Mouse (Mus musculus) liver, postnatal 0 days (tissue): Measurements from ENCODE around the gene Apbb1. TPM values are rescaled to one million over a fixed set of nuclear protein-coding genes. Genes with fewer than 3 reads are reported as not detected.

Experiments
- ATAC-seq: fragments of 200-750 bp; cut with Nextera tagmentation; 2 replicates; pipeline ENCODE4 v1.8.0; 2017; ENCODE audit warnings: mild to moderate bottlenecking, moderate library complexity
- DNase-seq: peaks from one replicate; pipeline ENCODE4 v3.0.0-alpha.2; 2016
- H3K27ac ChIP-seq: fragments of 300-500 bp; sonication (generic); 2 replicates; pipeline ENCODE4 v1.5.1; 2014; ENCODE audit warnings: antibody characterized with exemption, moderate library complexity, mild to moderate bottlenecking, low read depth
- H3K27me3 ChIP-seq: fragments of 300-500 bp; sonication (generic); 2 replicates; pipeline ENCODE4 v1.6.1; 2014; ENCODE audit warnings: low read length, control low read depth, mixed read lengths; ENCODE audit not compliant: insufficient read depth
- H3K36me3 ChIP-seq: fragments of 300-500 bp; sonication (generic); replicated peaks from 2 replicates; pipeline ENCODE4 v1.6.1; 2014; ENCODE audit warnings: mild to moderate bottlenecking, control low read depth, low read length, moderate library complexity, mixed read lengths; ENCODE audit not compliant: insufficient read depth
- H3K4me1 ChIP-seq: fragments of 300-500 bp; sonication (generic); 2 replicates; pipeline ENCODE4 v1.6.1; 2014; ENCODE audit warnings: antibody characterized with exemption, mild to moderate bottlenecking, control low read depth; ENCODE audit not compliant: insufficient read depth
- H3K4me2 ChIP-seq: fragments of 300-500 bp; sonication (generic); 2 replicates; pipeline ENCODE4 v1.6.1; 2014; ENCODE audit warnings: low read depth, mild to moderate bottlenecking, low read length, moderate library complexity, mixed read lengths
- H3K4me3 ChIP-seq: fragments of 300-500 bp; sonication (generic); 2 replicates; pipeline ENCODE4 v1.5.1; 2014; ENCODE audit warnings: low read depth, low read length
- H3K9ac ChIP-seq: fragments of 300-500 bp; sonication (generic); replicated peaks from 2 replicates; pipeline ENCODE4 v1.6.1; 2014; ENCODE audit warnings: mild to moderate bottlenecking, moderate library complexity
- H3K9me3 ChIP-seq: fragments of 300-500 bp; sonication (generic); 2 replicates; pipeline ENCODE4 v1.6.1; 2016; ENCODE audit warnings: mild to moderate bottlenecking, control low read depth, low read length, mixed read lengths
- CTCF ChIP-seq: sonication (generic); IDR thresholded peaks from 2 replicates; pipeline ENCODE4 v1.5.1; 2016; ENCODE audit warnings: antibody characterized with exemption, low read depth
- EP300 ChIP-seq: IDR thresholded peaks from 2 replicates; pipeline ENCODE4 v1.6.1; 2016; ENCODE audit warnings: antibody characterized with exemption, low read depth, mild to moderate bottlenecking
- WGBS: fragments of 180-500 bp; shearing (Covaris S2); extraction: QIAGEN DNeasy Blood & Tissue Kit; methylation state at CpG from one replicate; pipeline ENCODE4 v1.1.7; 2014; ENCODE audit not compliant: insufficient replicate concordance; 5-methylcytosine and 5-hydroxymethylcytosine counted together
- polyA plus RNA-seq: library from polyadenylated mRNA; unstranded; fragments of >200 nt; fragmentation: Nextera tagmentation; extraction: Ambion mirVana; gene quantifications from 2 replicates; pipeline ENCODE4 v1.2.1, GENCODE M21; 2015

The Apbb1 gene
- polyA plus RNA-seq, 1 experiment from 2014 or later: 0.92 TPM

GRCm38 (mm10) chr7:105602860-105603623 is 21.6 kb upstream of the Apbb1 start:
- Histone ChIP-seq H3K4me3 (no peak overlapping the region), H3K27me3 (no peaks in the 10 kb centered on the region), H3K36me3 (no peaks in the 10 kb centered on the region), H3K27ac (peak overlapping the region; percentile 66), H3K9ac (no peak overlapping the region), H3K9me3 (no peaks in the 10 kb centered on the region), H3K4me2 (no peak overlapping the region), H3K4me1 (no peaks in the 10 kb centered on the region)
- TF ChIP-seq CTCF (peak; percentile 87), EP300 (no peak)
- ATAC-seq (peak; percentile 63), DNase-seq (peak; percentile 83)
- WGBS: 30% methylated on average over 9 of the region's 9 CpGs

GRCm38 (mm10) chr7:105590097-105590496 is 8.6 kb upstream of the Apbb1 start:
- H3K9me3 ChIP-seq: no peaks in the 10 kb centered on the region
- no peak for DNase-seq
- peaks cover 6% of the 10 kb centered on the region; the same call in 1 of the 2 replicates for H3K36me3 ChIP-seq
- TF ChIP-seq CTCF (no peak), EP300 (no peak)
- H3K27me3 ChIP-seq: no peaks in the 10 kb centered on the region
- H3K4me3 ChIP-seq: no peak overlapping the region
- ATAC-seq: peak; percentile 19; the same call in 1 of the 2 replicates
- no peak overlapping the region for H3K9ac ChIP-seq
- 52% methylated on average over 7 of the region's 7 CpGs for WGBS
- H3K4me1 ChIP-seq: no peaks in the 10 kb centered on the region
- no peak overlapping the region for H3K27ac ChIP-seq
- no peak overlapping the region for H3K4me2 ChIP-seq

- Histone ChIP-seq H3K36me3 (no peaks in the 10 kb centered on the region; the same call in 1 of the 2 replicates), H3K9me3 (no peaks in the 10 kb centered on the region), H3K9ac (no peak overlapping the region), H3K4me1 (no peaks in the 10 kb centered on the region), H3K4me3 (no peak overlapping the region), H3K27me3 (no peaks in the 10 kb centered on the region), H3K4me2 (no peak overlapping the region), H3K27ac (no peak overlapping the region)
- ATAC-seq (no peak), DNase-seq (no peak)
- WGBS: 46% methylated on average over 9 of the region's 9 CpGs
- TF ChIP-seq EP300: no peak
- TF ChIP-seq CTCF: no peak
Observed at GRCm38 (mm10) chr7:105588325-105588912, 7.0 kb upstream of the Apbb1 start.

- ATAC-seq: no peak
- TF ChIP-seq EP300 (no peak), CTCF (no peak)
- Histone ChIP-seq H3K27me3 (peaks cover 10% of the 10 kb centered on the region; the same call in 1 of the 2 replicates), H3K4me2 (peak overlapping the region; percentile 95; the same call in 1 of the 2 replicates), H3K4me1 (peaks cover 5% of the 10 kb centered on the region; the same call in 1 of the 2 replicates), H3K36me3 (no peaks in the 10 kb centered on the region), H3K9me3 (no peaks in the 10 kb centered on the region), H3K27ac (no peak overlapping the region), H3K4me3 (no peak overlapping the region), H3K9ac (no peak overlapping the region)
- WGBS: 81% methylated on average over 2 of the region's 2 CpGs
- DNase-seq: no peak
Observed at GRCm38 (mm10) chr7:105581959-105582358, 506 bp upstream of the Apbb1 start.

GRCm38 (mm10) chr7:105580627-105581089 is 795 bp downstream of the Apbb1 start:
- WGBS: 13% methylated on average over 15 of the region's 22 CpGs
- TF ChIP-seq EP300: no peak
- TF ChIP-seq CTCF: no peak
- DNase-seq (no peak), ATAC-seq (no peak)
- H3K4me1 ChIP-seq: peaks cover 5% of the 10 kb centered on the region; the same call in 1 of the 2 replicates
- peak overlapping the region; percentile 69 for H3K4me3 ChIP-seq
- peak overlapping the region; percentile 95 for H3K4me2 ChIP-seq
- H3K9ac ChIP-seq: no peak overlapping the region; the same call in 1 of the 2 replicates
- no peaks in the 10 kb centered on the region for H3K36me3 ChIP-seq
- H3K9me3 ChIP-seq: no peaks in the 10 kb centered on the region
- H3K27ac ChIP-seq: no peak overlapping the region
- peaks cover 10% of the 10 kb centered on the region; the same call in 1 of the 2 replicates for H3K27me3 ChIP-seq

GRCm38 (mm10) chr7:105578481-105578880 is 3.0 kb downstream of the Apbb1 start:
- no peak overlapping the region for H3K4me2 ChIP-seq
- WGBS: 66% methylated on average over 2 of the region's 2 CpGs
- ATAC-seq: no peak

More at GRCm38 (mm10) chr7:105578481-105578880, 3.0 kb downstream of the Apbb1 start:
- no peak for DNase-seq
- Histone ChIP-seq H3K4me3 (no peak overlapping the region), H3K9ac (no peak overlapping the region), H3K27me3 (peaks cover 10% of the 10 kb centered on the region; the same call in 1 of the 2 replicates), H3K36me3 (no peaks in the 10 kb centered on the region), H3K4me1 (peaks cover 5% of the 10 kb centered on the region; the same call in 1 of the 2 replicates), H3K27ac (no peak overlapping the region), H3K9me3 (no peaks in the 10 kb centered on the region)
- TF ChIP-seq CTCF (no peak), EP300 (no peak)
